Mouse (Mus musculus): ENCODE results near the gene Nle1. TPM values are rescaled to one million over a fixed set of nuclear protein-coding genes. Genes with fewer than 3 reads are reported as not detected.

Gene Nle1
- polyA plus RNA-seq, 1 experiment from 2014 or later, result 33.9 TPM

DNA sequence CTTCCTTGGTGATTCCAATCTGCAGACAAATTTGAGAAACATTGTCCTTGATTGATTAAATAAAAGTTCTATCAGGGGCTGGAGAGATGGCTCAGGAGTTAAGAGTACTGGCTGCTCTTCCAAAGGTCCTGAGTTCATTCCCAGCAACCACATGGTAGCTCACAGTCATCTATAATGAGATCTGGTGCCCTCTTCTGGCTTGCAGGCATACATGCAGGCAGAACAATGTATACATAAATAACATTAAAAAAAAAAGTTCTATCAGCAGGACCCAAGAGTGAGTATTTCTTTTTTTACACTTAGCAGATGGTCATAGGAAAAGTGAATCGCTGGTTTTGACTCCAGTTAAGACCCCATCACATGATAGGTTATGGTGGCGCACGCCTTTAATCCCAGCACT lies 21.7 kb downstream of the Nle1 start:
- no peak for ATAC-seq (ENCODE audit: low FRiP score, low read depth)
- H3K9me3 ChIP-seq, result no peaks in the 10 kb centered on the region
- H3K36me3 ChIP-seq, result peaks cover 10% of the 10 kb centered on the region; the same call in 1 of the 2 replicates
- no peak overlapping the region for H3K27ac ChIP-seq (replicated peaks)
- peaks cover 12% of the 10 kb centered on the region for H3K4me1 ChIP-seq
- H3K4me2 ChIP-seq (replicated peaks), result no peak overlapping the region
- WGBS, result 84% methylated on average over 3 of the region's 3 CpGs
- H3K4me3 ChIP-seq, result no peak overlapping the region
- H3K27me3 ChIP-seq, result peaks cover 1% of the 10 kb centered on the region; the same call in 1 of the 2 replicates
- no peak overlapping the region for H3K9ac ChIP-seq (replicated peaks)

DNA sequence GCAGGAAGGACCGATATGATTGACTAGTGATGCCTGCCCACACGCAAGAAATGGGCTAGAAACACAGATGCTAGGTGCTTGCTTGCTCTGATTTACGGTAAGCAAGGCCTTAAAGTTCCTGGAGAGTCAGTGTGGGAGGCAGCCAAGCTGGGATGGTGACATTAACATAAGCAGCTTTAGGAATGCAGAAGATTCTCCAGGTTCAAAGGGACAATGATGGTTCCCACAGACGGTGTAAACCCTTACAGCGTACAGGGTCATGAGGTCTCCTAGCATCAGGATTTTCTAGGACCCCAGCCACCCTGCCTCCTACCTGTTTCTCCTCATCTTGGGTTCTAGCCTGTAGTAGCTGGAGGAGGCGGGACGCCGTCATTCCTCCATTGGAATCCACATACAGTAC lies 25.0 kb downstream of the Nle1 start:
- ATAC-seq (ENCODE audit: low FRiP score, low read depth), result no peak

DNA sequence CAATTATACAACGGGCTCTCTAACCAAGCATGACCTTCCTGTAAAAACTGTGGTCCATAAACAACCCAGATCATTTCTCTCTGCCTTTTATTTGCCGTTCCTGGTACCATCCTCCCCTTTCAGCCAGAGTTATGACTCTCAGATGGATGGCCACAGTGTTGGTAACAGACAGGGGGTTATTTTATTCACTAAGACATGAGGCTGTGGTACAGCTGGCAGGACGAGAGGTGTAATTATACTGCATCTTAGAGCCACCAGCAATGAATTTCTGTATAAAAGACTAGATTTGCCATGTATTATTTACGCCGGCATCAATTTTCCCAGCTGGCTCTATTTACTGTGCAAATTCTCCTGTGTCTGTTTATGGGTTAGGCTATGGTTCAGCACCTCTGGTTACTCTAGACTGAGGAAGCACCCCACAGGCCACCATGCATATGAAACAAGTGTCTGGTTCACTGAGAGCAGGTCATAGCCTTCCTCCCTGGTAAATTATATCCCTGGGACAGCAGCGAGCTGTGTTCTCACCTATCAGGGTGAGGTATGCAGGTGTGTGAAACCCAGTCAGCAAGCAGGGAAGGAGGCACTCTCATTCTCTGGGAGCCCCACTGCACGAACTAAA lies 30.4 kb downstream of the Nle1 start:
- Histone ChIP-seq H3K36me3 (peaks cover 23% of the 10 kb centered on the region), H3K9ac (replicated peaks) (no peak overlapping the region), H3K4me3 (no peak overlapping the region), H3K27ac (replicated peaks) (no peak overlapping the region), H3K4me1 (no peaks in the 10 kb centered on the region), H3K4me2 (replicated peaks) (no peak overlapping the region), H3K9me3 (no peaks in the 10 kb centered on the region), H3K27me3 (no peaks in the 10 kb centered on the region)
- no peak for ATAC-seq (ENCODE audit: low FRiP score, low read depth)
- 87% methylated on average over 7 of the region's 7 CpGs for WGBS

More for the DNA sequence above, 25.0 kb downstream of the Nle1 start:
- Histone ChIP-seq H3K4me3 (no peak overlapping the region), H3K36me3 (peaks cover 23% of the 10 kb centered on the region), H3K27me3 (no peaks in the 10 kb centered on the region), H3K4me1 (no peaks in the 10 kb centered on the region), H3K4me2 (replicated peaks) (no peak overlapping the region), H3K9ac (replicated peaks) (no peak overlapping the region), H3K9me3 (no peaks in the 10 kb centered on the region), H3K27ac (replicated peaks) (no peak overlapping the region)
- 71% methylated on average over 8 of the region's 8 CpGs for WGBS

DNA sequence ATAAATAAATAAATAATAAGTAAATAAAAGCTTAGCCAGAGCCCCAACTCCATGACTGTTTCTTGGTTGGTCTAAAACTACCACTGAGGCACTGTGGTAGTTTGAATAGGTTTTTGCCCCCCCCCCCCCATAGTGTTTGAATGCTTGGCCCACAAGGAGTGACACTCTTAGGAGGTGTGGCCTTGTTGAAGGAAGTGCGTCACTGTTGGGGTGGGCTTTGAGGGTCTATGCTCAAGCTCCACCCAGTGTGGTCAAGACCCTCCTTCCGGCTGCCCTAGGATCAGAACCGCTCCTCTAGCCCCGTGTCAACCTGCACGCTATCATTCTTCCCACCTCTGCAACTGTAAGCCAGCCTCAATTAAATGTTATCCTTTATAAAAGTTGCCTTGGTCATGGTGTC lies 32.6 kb downstream of the Nle1 start:
- Histone ChIP-seq H3K4me3 (no peak overlapping the region), H3K27me3 (no peaks in the 10 kb centered on the region), H3K4me2 (replicated peaks) (no peak overlapping the region), H3K4me1 (peaks cover 3% of the 10 kb centered on the region; the same call in 1 of the 2 replicates), H3K9ac (replicated peaks) (no peak overlapping the region), H3K27ac (replicated peaks) (no peak overlapping the region), H3K9me3 (no peaks in the 10 kb centered on the region), H3K36me3 (peaks cover 14% of the 10 kb centered on the region)
- 91% methylated on average over 5 of the region's 5 CpGs for WGBS
- ATAC-seq (ENCODE audit: low FRiP score, low read depth), result no peak

DNA sequence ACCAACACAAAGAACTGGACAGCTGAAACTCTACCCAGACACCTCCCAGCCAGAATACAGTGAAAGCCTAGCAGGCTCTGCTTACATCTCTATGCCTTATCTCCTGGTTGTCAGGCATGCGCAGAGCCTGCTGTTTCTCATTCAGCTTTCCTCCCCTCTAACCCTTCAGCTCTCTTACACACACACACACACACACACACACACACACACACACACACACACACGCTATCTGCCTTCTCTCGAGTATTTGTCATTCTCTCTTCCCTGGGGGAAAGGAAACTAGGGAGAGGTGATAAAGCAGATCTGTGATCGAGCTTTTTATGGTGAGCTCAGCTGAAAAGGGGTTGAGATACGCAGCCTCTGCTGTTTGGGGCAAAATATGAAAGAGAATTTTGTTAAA lies 33.3 kb downstream of the Nle1 start:
- no peak for ATAC-seq (ENCODE audit: low FRiP score, low read depth)
- Histone ChIP-seq H3K27ac (replicated peaks) (no peak overlapping the region), H3K9ac (replicated peaks) (no peak overlapping the region), H3K4me2 (replicated peaks) (no peak overlapping the region), H3K36me3 (peaks cover 11% of the 10 kb centered on the region), H3K4me3 (no peak overlapping the region), H3K9me3 (no peaks in the 10 kb centered on the region), H3K4me1 (peaks cover 9% of the 10 kb centered on the region; the same call in 1 of the 2 replicates), H3K27me3 (0 out of 2 replicates have a peak, but pooled peaks cover 3% of the 10 kb centered on the region)
- WGBS, result 87% methylated on average over 5 of the region's 5 CpGs

DNA sequence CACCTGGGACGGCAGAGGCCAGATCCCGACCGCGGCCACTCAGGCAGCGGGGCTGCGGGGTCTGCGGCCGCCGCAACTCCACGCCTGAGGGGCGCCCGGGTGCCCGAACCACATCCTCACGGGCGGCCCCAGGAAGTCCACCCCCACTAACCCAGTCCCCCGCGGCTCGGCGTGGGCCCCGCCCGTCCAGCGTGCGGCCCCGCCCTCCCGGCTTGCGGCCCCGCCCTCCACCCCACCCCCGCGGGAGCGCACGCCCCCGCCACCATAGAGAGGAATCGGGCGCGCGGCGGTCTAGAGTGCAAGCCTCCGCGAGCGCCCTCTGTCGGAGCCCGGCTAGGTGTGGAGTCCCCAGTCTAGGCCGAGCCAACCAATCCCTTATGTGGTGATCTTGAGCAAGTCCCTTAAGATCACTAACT lies 37.2 kb downstream of the Nle1 start, which contains the start of gene Rffl:
Rffl (minus strand) TSS at position 180 of the 416 bp plus-strand sequence.
- Histone ChIP-seq H3K4me1 (peaks cover 16% of the 10 kb centered on the region; the same call in 1 of the 2 replicates), H3K9ac (replicated peaks) (peak within 1 kb of the TSS; percentile 77), H3K4me2 (replicated peaks) (peak within 1 kb of the TSS; percentile 81), H3K9me3 (no peaks in the 10 kb centered on the region), H3K27ac (replicated peaks) (no peak within 1 kb of the TSS), H3K4me3 (peak within 1 kb of the TSS; percentile 68), H3K36me3 (no peaks in the 10 kb centered on the region), H3K27me3 (0 out of 2 replicates have a peak, but pooled peaks cover 3% of the 10 kb centered on the region)
- 1% methylated on average over 42 of the region's 43 CpGs for WGBS
- ATAC-seq (ENCODE audit: low FRiP score, low read depth), result peak; percentile 94

DNA sequence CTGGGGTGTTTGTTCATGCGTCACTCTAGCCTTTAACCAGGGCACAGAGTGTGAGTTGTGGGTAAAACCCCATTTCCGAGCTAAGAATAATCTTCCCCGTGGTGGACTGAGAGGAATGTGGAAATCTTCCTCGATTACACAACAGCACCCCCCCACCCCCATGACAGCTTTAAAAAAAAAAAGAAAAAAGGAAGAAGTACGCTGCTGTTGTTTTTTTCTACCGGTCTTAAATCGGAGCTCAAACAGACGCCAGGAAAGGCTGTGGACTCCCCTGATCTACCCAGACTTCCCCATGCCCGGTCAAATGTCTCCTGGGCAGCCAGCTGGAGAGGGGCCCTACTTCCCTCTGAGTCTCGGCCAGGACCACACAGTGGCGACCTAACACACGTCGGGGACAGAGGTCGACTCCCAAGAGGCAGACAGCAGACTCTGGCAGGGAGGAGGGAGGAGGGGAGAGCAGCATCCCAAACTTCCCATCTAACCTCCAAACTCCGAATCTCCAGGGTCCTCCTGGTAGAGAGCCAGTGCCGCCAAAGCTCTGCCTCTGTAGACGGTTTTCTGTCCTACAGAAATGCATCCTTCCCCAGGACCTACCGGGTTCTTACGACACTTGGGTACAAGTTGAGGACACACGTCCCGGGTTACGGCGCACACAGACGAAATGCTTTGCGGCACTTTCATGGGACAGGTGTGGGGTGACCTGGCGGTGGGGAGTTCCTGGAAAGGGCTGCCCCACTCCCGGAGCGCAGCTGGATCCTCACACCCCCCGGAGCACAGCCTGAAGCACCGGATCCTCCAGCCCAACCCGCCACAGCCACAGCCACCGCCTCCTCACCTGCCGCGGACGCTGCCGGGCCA lies 37.8 kb downstream of the Nle1 start:
- Histone ChIP-seq H3K27me3 (0 out of 2 replicates have a peak, but pooled peaks cover 3% of the 10 kb centered on the region), H3K4me1 (peaks cover 16% of the 10 kb centered on the region; the same call in 1 of the 2 replicates), H3K36me3 (no peaks in the 10 kb centered on the region), H3K4me3 (peak overlapping the region; percentile 68), H3K27ac (replicated peaks) (no peak overlapping the region), H3K9me3 (no peaks in the 10 kb centered on the region), H3K9ac (replicated peaks) (peak overlapping the region; percentile 77), H3K4me2 (replicated peaks) (peak overlapping the region; percentile 81)
- 4% methylated on average over 36 of the region's 36 CpGs for WGBS
- ATAC-seq (ENCODE audit: low FRiP score, low read depth), result peak; percentile 39

DNA sequence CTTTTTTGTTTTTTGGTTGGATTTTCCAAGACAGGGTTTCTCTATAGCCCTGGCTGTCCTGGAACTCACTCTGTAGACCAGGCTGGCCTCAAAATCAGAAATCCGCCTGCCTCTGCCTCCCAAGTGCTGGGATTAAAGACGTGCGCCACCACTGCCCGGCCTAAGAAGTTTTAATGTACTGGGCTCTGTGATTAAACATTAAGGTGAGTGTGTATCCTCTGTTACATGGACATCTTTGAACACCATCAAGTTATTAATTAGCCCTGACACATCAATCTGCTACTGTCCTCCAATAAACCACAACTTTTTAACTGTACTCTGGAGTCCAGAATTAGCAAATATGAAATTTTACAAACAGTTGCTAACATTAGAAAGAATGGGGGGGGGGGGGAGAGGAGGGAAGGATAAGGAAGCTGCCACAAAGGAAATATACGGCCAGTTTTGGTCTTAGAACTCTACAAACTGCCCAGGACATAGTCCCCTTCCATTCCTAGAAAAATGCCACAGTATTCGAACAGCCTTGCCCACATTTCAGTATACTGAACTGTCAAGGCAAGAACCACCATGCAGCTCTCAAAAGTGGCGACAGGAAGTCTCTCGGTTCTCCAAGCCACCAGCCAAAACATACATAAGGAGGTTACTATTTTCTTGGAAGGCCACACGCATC lies 38.6 kb downstream of the Nle1 start:
- 0 out of 2 replicates have a peak, but pooled peaks cover 3% of the 10 kb centered on the region for H3K27me3 ChIP-seq
- no peak for ATAC-seq (ENCODE audit: low FRiP score, low read depth)
- peak overlapping the region; percentile 81; the same call in 1 of the 2 replicates for H3K4me2 ChIP-seq (replicated peaks)
- peak overlapping the region; percentile 68; the same call in 1 of the 2 replicates for H3K4me3 ChIP-seq
- H3K9me3 ChIP-seq, result no peaks in the 10 kb centered on the region
- H3K4me1 ChIP-seq, result peaks cover 16% of the 10 kb centered on the region; the same call in 1 of the 2 replicates
- H3K27ac ChIP-seq (replicated peaks), result no peak overlapping the region
- WGBS, result 78% methylated on average over 9 of the region's 9 CpGs
- H3K36me3 ChIP-seq, result no peaks in the 10 kb centered on the region
- H3K9ac ChIP-seq (replicated peaks), result no peak overlapping the region

DNA sequence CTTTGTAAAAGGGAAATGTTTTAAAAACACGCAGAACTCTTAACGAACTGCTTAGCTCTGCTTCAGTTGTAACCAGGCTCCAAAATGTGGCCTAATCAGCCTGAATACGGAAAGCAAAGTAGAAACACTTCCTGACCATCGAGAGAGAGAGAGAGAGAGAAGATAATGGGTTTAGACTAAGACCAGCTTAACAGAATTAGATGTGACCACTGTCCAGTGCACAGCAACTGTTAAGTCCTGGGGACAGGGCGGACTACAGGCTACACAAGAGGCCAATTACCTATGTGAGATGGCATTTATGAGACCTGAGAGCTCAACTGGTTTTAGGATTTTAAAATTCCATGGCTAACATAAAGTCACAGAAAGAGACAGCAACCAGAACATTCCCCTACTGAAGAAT lies 40.3 kb downstream of the Nle1 start:
- ATAC-seq (ENCODE audit: low FRiP score, low read depth), result no peak
- Histone ChIP-seq H3K4me2 (replicated peaks) (no peak overlapping the region), H3K27ac (replicated peaks) (no peak overlapping the region), H3K27me3 (0 out of 2 replicates have a peak, but pooled peaks cover 3% of the 10 kb centered on the region), H3K9me3 (no peaks in the 10 kb centered on the region), H3K36me3 (no peaks in the 10 kb centered on the region), H3K4me1 (peaks cover 23% of the 10 kb centered on the region), H3K4me3 (no peak overlapping the region), H3K9ac (replicated peaks) (no peak overlapping the region)
- 63% methylated on average over 5 of the region's 5 CpGs for WGBS

DNA sequence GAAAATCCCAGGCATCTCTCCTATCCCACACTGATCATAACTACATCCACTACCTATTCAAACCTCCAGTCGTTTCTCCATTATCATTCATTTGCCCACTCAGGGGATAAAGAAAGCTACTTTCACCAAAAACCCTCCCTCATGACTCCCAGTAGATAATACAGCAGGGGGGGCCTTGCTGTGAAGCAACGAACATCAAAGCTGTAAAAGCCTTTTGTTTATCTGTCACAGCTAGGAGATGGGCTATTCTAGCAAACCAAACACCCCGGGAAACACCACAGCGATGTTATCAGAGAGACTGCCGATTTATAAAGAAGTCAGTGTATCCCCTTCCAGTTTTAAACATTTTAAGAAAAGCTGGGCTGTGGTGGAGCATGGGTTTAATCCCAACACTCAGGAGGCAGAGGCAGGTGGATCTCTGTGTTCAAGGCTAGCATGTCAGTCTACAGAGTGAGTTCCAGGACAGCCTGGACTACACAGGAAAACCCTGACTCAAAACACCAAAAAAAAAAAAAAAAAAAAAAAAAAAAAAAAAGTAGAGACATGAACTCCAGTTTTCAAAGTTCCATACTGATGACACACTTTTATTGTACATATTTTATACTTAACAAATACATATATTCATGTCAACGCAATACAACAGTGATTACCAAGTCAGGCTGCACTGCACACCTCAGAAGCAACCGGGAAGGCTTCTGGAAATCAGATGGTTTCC lies 41.2 kb downstream of the Nle1 start:
- ATAC-seq (ENCODE audit: low FRiP score, low read depth), result no peak
- Histone ChIP-seq H3K4me1 (peaks cover 26% of the 10 kb centered on the region), H3K27ac (replicated peaks) (no peak overlapping the region), H3K36me3 (no peaks in the 10 kb centered on the region), H3K9me3 (no peaks in the 10 kb centered on the region), H3K4me3 (no peak overlapping the region), H3K27me3 (0 out of 2 replicates have a peak, but pooled peaks cover 3% of the 10 kb centered on the region), H3K9ac (replicated peaks) (no peak overlapping the region), H3K4me2 (replicated peaks) (no peak overlapping the region)
- WGBS, result 32% methylated on average over 7 of the region's 7 CpGs

DNA sequence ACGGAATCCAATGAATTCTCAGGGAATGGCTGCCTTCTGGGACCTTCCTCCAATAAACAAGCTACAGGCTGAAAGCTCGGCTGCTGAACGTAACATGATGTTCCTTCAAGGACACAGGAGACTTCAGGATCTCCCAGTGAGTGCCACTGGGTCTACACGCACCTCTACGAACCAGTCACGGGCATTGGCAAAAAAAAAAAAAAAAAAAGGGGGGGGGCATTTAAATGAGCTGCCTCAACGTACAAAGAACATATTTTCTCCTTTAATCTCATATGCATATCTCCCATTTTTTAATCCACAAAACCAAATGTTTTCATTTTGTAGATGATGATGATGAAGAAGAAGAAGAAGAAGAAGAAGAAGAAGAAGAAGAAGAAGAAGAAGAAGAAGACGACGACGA lies 42.3 kb downstream of the Nle1 start:
- 0 out of 2 replicates have a peak, but pooled peaks cover 3% of the 10 kb centered on the region for H3K27me3 ChIP-seq
- peaks cover 35% of the 10 kb centered on the region for H3K4me1 ChIP-seq
- no peak for ATAC-seq (ENCODE audit: low FRiP score, low read depth)
- no peak overlapping the region for H3K4me2 ChIP-seq (replicated peaks)
- H3K9me3 ChIP-seq, result no peaks in the 10 kb centered on the region
- H3K9ac ChIP-seq (replicated peaks), result no peak overlapping the region
- WGBS, result 85% methylated on average over 10 of the region's 10 CpGs
- no peak overlapping the region for H3K4me3 ChIP-seq
- no peak overlapping the region for H3K27ac ChIP-seq (replicated peaks)
- H3K36me3 ChIP-seq, result no peaks in the 10 kb centered on the region
